Mouse (Mus musculus) lung, postnatal 0 days (tissue): ENCODE measurements around the gene Hlcs. TPM values are rescaled to one million over a fixed set of nuclear protein-coding genes. Genes with fewer than 3 reads are reported as not detected.

Experiments used
- ATAC-seq: fragments of 200-750 bp; cut with Nextera tagmentation; 2 replicates; pipeline ENCODE4 v1.8.0; 2017; ENCODE audit warnings: moderate library complexity
- DNase-seq: peaks from one replicate; pipeline ENCODE4 v3.0.0-alpha.2; 2016; ENCODE audit warnings: low spot score
- H3K27ac ChIP-seq: fragments of 300-500 bp; sonication (generic); 2 replicates; pipeline ENCODE4 v1.5.1; 2014; ENCODE audit warnings: antibody characterized with exemption, mild to moderate bottlenecking, low read length, mixed read lengths
- H3K27me3 ChIP-seq: fragments of 300-500 bp; sonication (generic); replicated peaks from 2 replicates; pipeline ENCODE4 v1.6.1; 2014; ENCODE audit warnings: low read length, mixed read lengths; ENCODE audit not compliant: insufficient read depth
- H3K36me3 ChIP-seq: fragments of 300-500 bp; sonication (generic); 2 replicates; pipeline ENCODE4 v1.6.1; 2014; ENCODE audit warnings: low read length, mixed read lengths; ENCODE audit not compliant: insufficient read depth
- H3K4me1 ChIP-seq: fragments of 300-500 bp; sonication (generic); 2 replicates; pipeline ENCODE4 v1.6.1; 2014; ENCODE audit warnings: antibody characterized with exemption, low read depth, low read length, mixed read lengths; ENCODE audit not compliant: insufficient read depth
- H3K4me2 ChIP-seq: fragments of 300-500 bp; sonication (generic); replicated peaks from 2 replicates; pipeline ENCODE4 v1.6.1; 2014; ENCODE audit warnings: low read depth, mild to moderate bottlenecking, low read length, moderate library complexity, mixed read lengths
- H3K4me3 ChIP-seq: fragments of 300-500 bp; sonication (generic); 2 replicates; pipeline ENCODE4 v1.5.1; 2014; ENCODE audit warnings: low read depth, low read length
- H3K9ac ChIP-seq: fragments of 300-500 bp; sonication (generic); replicated peaks from 2 replicates; pipeline ENCODE4 v1.6.1; 2014; ENCODE audit warnings: low read depth, mild to moderate bottlenecking
- H3K9me3 ChIP-seq: fragments of 300-500 bp; sonication (generic); 2 replicates; pipeline ENCODE4 v1.6.1; 2016; ENCODE audit warnings: low read length, mixed read lengths
- CTCF ChIP-seq: IDR thresholded peaks from 2 replicates; pipeline ENCODE4 v1.5.1; 2016; ENCODE audit warnings: antibody characterized with exemption, mild to moderate bottlenecking
- EP300 ChIP-seq: IDR thresholded peaks from 2 replicates; pipeline ENCODE4 v1.6.1; 2016; ENCODE audit warnings: antibody characterized with exemption, mild to moderate bottlenecking, control low read depth
- WGBS: fragments of 180-500 bp; shearing (Covaris S2); extraction: QIAGEN DNeasy Blood & Tissue Kit; methylation state at CpG from one replicate; pipeline ENCODE4 v1.1.7; 2014; 5-methylcytosine and 5-hydroxymethylcytosine counted together
- polyA plus RNA-seq: library from polyadenylated mRNA; unstranded; fragments of >200 nt; fragmentation: Nextera tagmentation; extraction: Ambion mirVana; gene quantifications from 2 replicates; pipeline ENCODE4 v1.2.1, GENCODE M21; 2015

Hlcs gene
- polyA plus RNA-seq, 1 experiment from 2014 or later, result 4.6 TPM

GRCm38 (mm10) chr16:94298081-94298480, 15.3 kb downstream of the Hlcs start:
- no peak overlapping the region for H3K27ac ChIP-seq
- H3K9ac ChIP-seq, result no peak overlapping the region
- no peaks in the 10 kb centered on the region for H3K36me3 ChIP-seq
- TF ChIP-seq EP300 (no peak), CTCF (no peak)
- 86% methylated on average over 5 of the region's 5 CpGs for WGBS
- no peak overlapping the region for H3K4me2 ChIP-seq
- no peaks in the 10 kb centered on the region for H3K4me1 ChIP-seq
- H3K27me3 ChIP-seq, result no peaks in the 10 kb centered on the region
- H3K9me3 ChIP-seq, result no peaks in the 10 kb centered on the region
- ATAC-seq, result no peak
- H3K4me3 ChIP-seq, result no peak overlapping the region
- no peak for DNase-seq

DNA sequence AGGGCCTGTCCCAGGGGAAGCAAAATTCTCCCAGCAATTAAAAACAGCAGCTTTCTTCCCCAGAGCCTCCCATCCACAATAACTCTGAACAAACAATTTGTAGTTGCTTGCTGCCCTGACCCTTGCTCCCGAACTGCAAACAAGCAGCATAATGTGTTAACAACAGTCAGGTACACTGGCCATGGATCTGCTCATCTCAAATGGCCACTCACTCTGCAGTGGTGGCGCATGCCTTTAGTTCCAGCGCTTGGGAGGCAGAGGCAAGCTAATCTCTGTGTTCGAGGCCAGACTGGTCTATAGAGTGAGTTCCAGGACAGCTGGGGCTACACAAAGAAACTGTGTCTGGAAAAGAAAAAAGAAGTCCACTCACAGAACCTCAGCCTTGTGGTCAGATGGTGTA, 22.2 kb downstream of the Hlcs start:
- no peak overlapping the region for H3K4me3 ChIP-seq
- H3K4me2 ChIP-seq, result no peak overlapping the region
- TF ChIP-seq EP300 (no peak), CTCF (no peak)
- DNase-seq (no peak), ATAC-seq (no peak)
- no peaks in the 10 kb centered on the region for H3K27me3 ChIP-seq
- H3K36me3 ChIP-seq, result no peaks in the 10 kb centered on the region
- no peaks in the 10 kb centered on the region for H3K9me3 ChIP-seq
- no peak overlapping the region for H3K27ac ChIP-seq
- no peak overlapping the region for H3K9ac ChIP-seq
- WGBS, result 80% methylated on average over 4 of the region's 4 CpGs
- H3K4me1 ChIP-seq, result no peaks in the 10 kb centered on the region; the same call in 1 of the 2 replicates

GRCm38 (mm10) chr16:94290073-94290999, 23.0 kb downstream of the Hlcs start:
- no peak for TF ChIP-seq EP300
- no peak for TF ChIP-seq CTCF
- Histone ChIP-seq H3K9ac (peak overlapping the region; percentile 39), H3K36me3 (no peaks in the 10 kb centered on the region), H3K4me3 (peak overlapping the region; percentile 70), H3K9me3 (no peaks in the 10 kb centered on the region), H3K4me1 (no peaks in the 10 kb centered on the region; the same call in 1 of the 2 replicates), H3K27ac (no peak overlapping the region; the same call in 1 of the 2 replicates), H3K27me3 (no peaks in the 10 kb centered on the region), H3K4me2 (peak overlapping the region; percentile 97)
- 4% methylated on average over 51 of the region's 52 CpGs for WGBS
- ATAC-seq (peak; percentile 98), DNase-seq (peak; percentile 87)

DNA sequence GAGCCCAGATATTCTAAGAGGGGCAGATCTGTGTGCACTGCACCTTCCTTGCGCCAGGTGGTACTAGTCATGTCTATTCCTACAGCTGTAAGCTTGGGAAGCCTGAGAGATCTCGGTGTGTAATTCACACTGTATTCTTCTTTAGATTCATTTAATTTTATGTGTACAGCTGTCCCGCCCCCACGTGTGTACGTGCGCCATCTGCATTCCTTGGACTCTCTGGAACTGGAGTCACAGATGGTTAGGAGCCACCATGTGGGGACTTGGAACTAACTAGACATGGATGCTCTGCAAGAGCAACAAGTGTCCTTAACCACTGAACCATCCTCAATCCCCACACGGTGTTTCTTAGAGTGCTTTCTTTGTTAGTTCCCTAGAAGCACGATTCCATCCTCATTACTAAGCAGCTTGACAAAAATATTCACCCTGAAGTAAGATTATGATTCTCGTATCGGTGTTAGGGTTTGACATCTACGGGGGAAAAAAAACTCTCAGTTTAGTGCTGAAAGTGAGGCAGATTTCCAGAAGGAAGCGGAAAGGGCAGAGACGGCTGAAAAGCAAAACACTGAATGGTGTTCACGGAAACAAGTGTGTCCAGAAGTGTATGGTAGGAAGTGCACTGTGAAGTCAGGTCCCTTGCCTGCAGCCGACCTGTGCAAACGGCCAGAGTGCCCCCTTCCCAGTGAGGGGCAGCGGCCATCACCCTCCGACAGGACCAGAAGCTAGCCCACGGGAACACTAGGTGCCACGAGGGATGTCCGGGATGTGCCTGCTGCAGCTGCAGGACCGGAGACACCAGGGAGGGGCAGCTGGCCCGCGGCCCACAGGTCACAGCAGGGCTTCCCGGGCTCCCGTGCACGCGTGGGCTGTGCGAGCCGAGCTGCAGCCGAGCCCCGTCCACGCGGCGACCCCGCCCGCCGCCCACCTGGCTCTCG, 24.0 kb downstream of the Hlcs start:
- TF ChIP-seq EP300 (no peak), CTCF (0 out of 2 replicates have a peak, but pooled peaks have one; percentile 16)
- ATAC-seq (peak; percentile 54), DNase-seq (no peak)
- Histone ChIP-seq H3K9me3 (no peaks in the 10 kb centered on the region), H3K36me3 (no peaks in the 10 kb centered on the region), H3K4me1 (no peaks in the 10 kb centered on the region; the same call in 1 of the 2 replicates), H3K4me3 (peak overlapping the region; percentile 70), H3K4me2 (peak overlapping the region; percentile 97), H3K27me3 (no peaks in the 10 kb centered on the region), H3K27ac (no peak overlapping the region; the same call in 1 of the 2 replicates), H3K9ac (peak overlapping the region; percentile 39)
- WGBS, result 12% methylated on average over 30 of the region's 39 CpGs

DNA sequence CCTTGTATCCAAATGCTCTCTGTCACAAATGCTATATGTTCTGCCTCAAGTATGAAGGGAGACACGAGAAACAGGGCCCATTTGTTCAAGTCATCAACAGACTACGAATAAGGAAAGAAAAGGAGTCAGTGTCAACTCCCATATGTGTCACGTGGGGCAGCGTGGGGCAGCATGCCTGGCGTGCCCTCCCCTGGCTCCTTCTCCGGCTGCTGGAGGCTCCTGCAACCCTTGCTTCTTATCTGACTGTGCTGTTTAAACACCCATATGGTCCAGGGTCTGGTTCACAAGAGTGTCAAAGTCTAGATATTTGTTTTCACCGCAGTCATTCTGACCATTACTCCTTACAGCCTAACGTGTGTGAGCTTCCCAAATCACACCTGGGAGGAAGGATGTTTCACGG, 25.5 kb downstream of the Hlcs start:
- Histone ChIP-seq H3K4me2 (no peak overlapping the region), H3K4me3 (no peak overlapping the region), H3K9me3 (no peaks in the 10 kb centered on the region), H3K27me3 (no peaks in the 10 kb centered on the region), H3K4me1 (no peaks in the 10 kb centered on the region; the same call in 1 of the 2 replicates), H3K36me3 (no peaks in the 10 kb centered on the region), H3K27ac (no peak overlapping the region), H3K9ac (no peak overlapping the region)
- TF ChIP-seq EP300 (no peak), CTCF (no peak)
- DNase-seq (no peak), ATAC-seq (no peak)
- 53% methylated on average over 9 of the region's 9 CpGs for WGBS

- ATAC-seq, result no peak
- WGBS, result 91% methylated on average over 3 of the region's 3 CpGs
- H3K4me3 ChIP-seq, result no peak overlapping the region
These were observed 29.4 kb downstream of the Hlcs start for GRCm38 (mm10) chr16:94283972-94284371.

More at GRCm38 (mm10) chr16:94283972-94284371, 29.4 kb downstream of the Hlcs start:
- no peak for DNase-seq
- Histone ChIP-seq H3K36me3 (no peaks in the 10 kb centered on the region), H3K4me2 (no peak overlapping the region), H3K9me3 (no peaks in the 10 kb centered on the region), H3K9ac (no peak overlapping the region), H3K4me1 (no peaks in the 10 kb centered on the region), H3K27ac (no peak overlapping the region), H3K27me3 (no peaks in the 10 kb centered on the region)
- TF ChIP-seq CTCF, result no peak
- TF ChIP-seq EP300, result no peak
